Mouse (Mus musculus) right cerebral cortex, postnatal 36 days (tissue): ENCODE measurements around the gene Hspa8.

ENCODE experiments used
- DNase-seq, 2 experiments: peaks; one replicate each; pipeline ENCODE4 v3.0.0; 2022; ENCODE audit warnings: low spot score in 2 of 2, mixed read lengths in 1 of 2

The Hspa8 gene

GRCm38 (mm10) chr9:40808907-40809280, 8.1 kb downstream of the Hspa8 start:
- no peak for DNase-seq

GRCm38 (mm10) chr9:40811860-40812259, 11.1 kb downstream of the Hspa8 start:
- no peak for DNase-seq

- no peak for DNase-seq
Measured at GRCm38 (mm10) chr9:40814060-40814459, 13.3 kb downstream of the Hspa8 start.

GRCm38 (mm10) chr9:40817325-40818028, 16.7 kb downstream of the Hspa8 start:
- DNase-seq = no peak

- no peak for DNase-seq
Measured at GRCm38 (mm10) chr9:40825601-40826000, 24.8 kb downstream of the Hspa8 start.

- DNase-seq = no peak
Measured at GRCm38 (mm10) chr9:40827366-40827765, 26.6 kb downstream of the Hspa8 start.

- DNase-seq = peak; percentile 51 to 56
Measured at GRCm38 (mm10) chr9:40834569-40834968, 33.8 kb downstream of the Hspa8 start.

- DNase-seq = no peak
Measured at GRCm38 (mm10) chr9:40836681-40837080, 35.9 kb downstream of the Hspa8 start.

- DNase-seq = no peak
Measured at GRCm38 (mm10) chr9:40839662-40840061, 38.9 kb downstream of the Hspa8 start.

GRCm38 (mm10) chr9:40851515-40851914, 50.7 kb downstream of the Hspa8 start:
- no peak for DNase-seq

GRCm38 (mm10) chr9:40858461-40859160, 57.8 kb downstream of the Hspa8 start:
- DNase-seq = no peak

GRCm38 (mm10) chr9:40859196-40859595, 58.4 kb downstream of the Hspa8 start:
- DNase-seq = no peak
